Comparison of ENCODE assay signal across 9 mouse cellular contexts in the genomic region with DNA sequence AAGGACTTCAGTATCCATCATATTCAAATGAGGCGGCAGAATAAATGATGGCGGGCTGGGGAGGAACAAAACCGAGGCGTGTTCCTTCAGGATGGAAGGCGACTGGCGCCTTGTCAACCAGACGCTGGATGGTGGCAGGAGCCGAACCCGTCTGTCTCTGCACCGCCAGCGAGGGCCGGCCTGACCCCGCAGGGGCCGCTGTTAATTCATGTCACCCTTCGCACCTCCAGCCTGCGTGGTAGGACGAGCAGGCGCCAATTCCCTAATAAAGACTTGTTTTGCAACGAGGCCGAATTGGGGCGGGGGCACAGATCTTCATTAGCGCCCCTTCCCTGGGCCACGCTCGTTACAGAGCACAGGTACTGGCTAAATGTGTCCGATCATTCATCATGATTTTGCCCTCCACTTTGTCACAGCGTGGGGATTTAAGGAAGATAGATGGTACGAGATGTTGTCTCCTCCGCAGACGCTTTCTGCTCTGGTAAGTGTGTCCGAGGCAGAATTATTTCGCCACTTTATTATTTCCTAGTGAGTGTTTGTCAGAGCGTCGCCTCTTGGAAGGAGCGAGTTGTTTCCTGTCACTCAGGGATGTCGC.
DNase-seq lines count a peak whose midpoint lies in the region; ATAC-seq and TF ChIP-seq lines count a peak whose summit lies in the region.
"Had no signal": no experiment of that assay in that cellular context is flagged by ENCODE, and none has a peak within 500 bp of the region (broad histone marks: within the 10 kb centered on the region; RNA-seq: fewer than 3 reads in every experiment).

No protein-coding gene starts in this region.

- no peak for ATAC-seq in embryonic facial prominence, embryonic 13.5 days (ENCODE audit: insufficient number of reproducible peaks, insufficient read depth, low FRiP score, low TSS enrichment, low read depth)
- ATAC-seq in hindbrain, postnatal 0 days: no peak
- ATAC-seq: Patski had no signal

- peak overlapping the region; percentile 25 for H3K4me2 ChIP-seq in embryonic facial prominence, embryonic 13.5 days
- peak overlapping the region; percentile 45 for H3K4me2 ChIP-seq in hindbrain, postnatal 0 days (ENCODE audit: low read depth, low read length)

- no peaks in the 10 kb centered on the region for H3K36me3 ChIP-seq in embryonic facial prominence, embryonic 13.5 days
- H3K36me3 ChIP-seq in hindbrain, postnatal 0 days (ENCODE audit: insufficient read depth, low read length): no peaks in the 10 kb centered on the region

- no peak overlapping the region for H3K27ac ChIP-seq in embryonic facial prominence, embryonic 13.5 days
- peak overlapping the region; percentile 73 for H3K27ac ChIP-seq in hindbrain, postnatal 0 days

- 43% methylated on average over 35 of the region's 35 CpGs for WGBS in embryonic facial prominence, embryonic 13.5 days
- 11% methylated on average over 35 of the region's 35 CpGs for WGBS in hindbrain, postnatal 0 days

- no peak overlapping the region for H3K9ac ChIP-seq in embryonic facial prominence, embryonic 13.5 days
- H3K9ac ChIP-seq in hindbrain, postnatal 0 days (replicated peaks; ENCODE audit: low read length): 0 out of 2 replicates have a peak overlapping the region, but pooled peaks have one; percentile 35

- peaks cover 12% of the 10 kb centered on the region; the same call in 1 of the 2 replicates for H3K4me1 ChIP-seq in embryonic facial prominence, embryonic 13.5 days
- H3K4me1 ChIP-seq in hindbrain, postnatal 0 days (ENCODE audit: insufficient read depth, low read length): peaks cover 10% of the 10 kb centered on the region; the same call in 1 of the 2 replicates

- no peak for TF ChIP-seq CTCF in hindbrain, postnatal 0 days (IDR thresholded peaks at IDR 0.05; ENCODE audit: low read depth)

- no peaks in the 10 kb centered on the region for H3K9me3 ChIP-seq in embryonic facial prominence, embryonic 13.5 days
- no peaks in the 10 kb centered on the region for H3K9me3 ChIP-seq in hindbrain, postnatal 0 days (ENCODE audit: low read length)

- peak; percentile 34 for DNase-seq in kidney, postnatal 10 days
- DNase-seq in kidney, adult 9 months: no peak
- peak; percentile 54 for DNase-seq in hindbrain, postnatal 0 days (ENCODE audit: low spot score)
- DNase-seq in neural tube, embryonic 10.5 days (ENCODE audit: extremely low spot score, low spot score): peak; percentile 39
- no peak for DNase-seq in adrenal gland, adult (ENCODE audit: inconsistent age in 2 of 2, low spot score in 1 of 2)
- DNase-seq in cerebellum, adult 18-20 months: no peak
- no peak for DNase-seq in right cerebral cortex, postnatal 4 days

- H3K4me3 ChIP-seq in embryonic facial prominence, embryonic 13.5 days: 0 out of 2 replicates have a peak overlapping the region, but pooled peaks have one; percentile 5
- H3K4me3 ChIP-seq in hindbrain, postnatal 0 days (ENCODE audit: low read length): peak overlapping the region; percentile 18; the same call in 1 of the 2 replicates

- peaks cover 20% of the 10 kb centered on the region for H3K27me3 ChIP-seq in embryonic facial prominence, embryonic 13.5 days
- H3K27me3 ChIP-seq in hindbrain, postnatal 0 days (ENCODE audit: insufficient read depth, low read length): no peaks in the 10 kb centered on the region
- H3K27me3 ChIP-seq: Patski had no signal

Comparison
In these comparisons a context has a peak if more than half of its experiments do, and no peak if none do; other contexts are left out.
1. DNase-seq: peak in kidney, postnatal 10 days (single experiment), hindbrain, postnatal 0 days (single experiment) and neural tube, embryonic 10.5 days (single experiment); none in kidney, adult 9 months (single experiment), adrenal gland, adult (0 of 2), cerebellum, adult 18-20 months (0 of 2) and right cerebral cortex, postnatal 4 days (single experiment).